Mouse (Mus musculus) megakaryocyte progenitor cell, adult 5-6 weeks (primary cell): ENCODE measurements around the gene Rnf40. TPM values are rescaled to one million over a fixed set of nuclear protein-coding genes. Genes with fewer than 3 reads are reported as not detected.

Source experiments
- ATAC-seq: replicated peaks from 2 replicates; pipeline ENCODE4 v1.8.0; 2016; ENCODE audit warnings: mild to moderate bottlenecking, moderate TSS enrichment, inconsistent platforms; ENCODE audit not compliant: poor library complexity
- total RNA-seq, 2 experiments: library from RNA; stranded (forward) in 1 of 2; stranded (reverse) in 1 of 2; fragments of 157-497, 149-512 nt in 1 of 2; fragments of 200-1000 nt in 1 of 2; gene quantifications; 2 replicates each; pipeline versions ENCODE4 v1.2.3 to v1.2.4; 2015 to 2017

The Rnf40 gene
- total RNA-seq, 2 experiments from 2014 or later = 11.7 to 36.9 TPM

- no peak for ATAC-seq
These were observed 60.1 kb downstream of the Rnf40 start for GRCm38 (mm10) chr7:127648516-127649201.

GRCm38 (mm10) chr7:127649206-127649605, 60.6 kb downstream of the Rnf40 start:
- no peak for ATAC-seq

- ATAC-seq = no peak
These were observed 63.1 kb downstream of the Rnf40 start for GRCm38 (mm10) chr7:127651624-127652023.

- 0 out of 2 replicates have a peak, but pooled peaks have one; percentile 17 for ATAC-seq
These were observed 63.5 kb downstream of the Rnf40 start for GRCm38 (mm10) chr7:127652050-127652449.

GRCm38 (mm10) chr7:127654318-127654717, 65.8 kb downstream of the Rnf40 start:
- no peak for ATAC-seq

Other genes with a start within 250 kb of the Rnf40 start
- gene Zfp768, start 243.2 kb upstream of the Rnf40 start, total RNA-seq (2015) = 2.3 and 3.2 TPM in 2 replicates
- 6.5 and 8.9 TPM in 2 replicates for gene Zfp768, start 243.2 kb upstream of the Rnf40 start, total RNA-seq (2017)
- 4.2 and 4.3 TPM in 2 replicates for gene Zfp747, start 212.7 kb upstream of the Rnf40 start, total RNA-seq (2015)
- gene Zfp747, start 212.7 kb upstream of the Rnf40 start, total RNA-seq (2017) = 7.4 and 9.2 TPM in 2 replicates
- gene 9130019O22Rik, start 201.6 kb upstream of the Rnf40 start, total RNA-seq (2015) = 1.5 and 2.1 TPM in 2 replicates
- gene 9130019O22Rik, start 201.6 kb upstream of the Rnf40 start, total RNA-seq (2017) = 4.2 and 6.5 TPM in 2 replicates
- gene E430018J23Rik, start 195.1 kb upstream of the Rnf40 start, total RNA-seq (2015) = 1.0 and 1.5 TPM in 2 replicates
- gene E430018J23Rik, start 195.1 kb upstream of the Rnf40 start, total RNA-seq (2017) = 2.3 and 4.8 TPM in 2 replicates
- 9.3 and 10.9 TPM in 2 replicates for gene Zfp764, start 181.9 kb upstream of the Rnf40 start, total RNA-seq (2015)
- gene Zfp764, start 181.9 kb upstream of the Rnf40 start, total RNA-seq (2017) = 9.9 and 12.4 TPM in 2 replicates
- 7.1 and 9.0 TPM in 2 replicates for gene Zfp688, start 166.7 kb upstream of the Rnf40 start, total RNA-seq (2015)
- 4.7 and 5.9 TPM in 2 replicates for gene Zfp688, start 166.7 kb upstream of the Rnf40 start, total RNA-seq (2017)
- 2.2 and 2.3 TPM in 2 replicates for gene Zfp689, start 139.6 kb upstream of the Rnf40 start, total RNA-seq (2015)
- 1.2 and 3.0 TPM in 2 replicates for gene Zfp689, start 139.6 kb upstream of the Rnf40 start, total RNA-seq (2017)
- 74.8 and 85.3 TPM in 2 replicates for gene Prr14, start 129.2 kb upstream of the Rnf40 start, total RNA-seq (2015)
- 22.6 and 27.2 TPM in 2 replicates for gene Prr14, start 129.2 kb upstream of the Rnf40 start, total RNA-seq (2017)
- 90.7 and 101 TPM in 2 replicates for gene Fbrs, start 109.6 kb upstream of the Rnf40 start, total RNA-seq (2015)
- 19.5 and 20.0 TPM in 2 replicates for gene Fbrs, start 109.6 kb upstream of the Rnf40 start, total RNA-seq (2017)
- gene Srcap, start 76.8 kb upstream of the Rnf40 start, total RNA-seq (2015) = 64.0 and 78.0 TPM in 2 replicates
- gene Srcap, start 76.8 kb upstream of the Rnf40 start, total RNA-seq (2017) = 20.6 and 24.1 TPM in 2 replicates
- gene Gm42715, start 69.2 kb upstream of the Rnf40 start, total RNA-seq (2015) = 26.3 and 26.8 TPM in 2 replicates
- 4.8 and 5.9 TPM in 2 replicates for gene Gm42715, start 69.2 kb upstream of the Rnf40 start, total RNA-seq (2017)
- 1.7 TPM in 1 of 2 replicates, not detected in the other for gene Tmem265, start 27.4 kb upstream of the Rnf40 start, total RNA-seq (2015)
- 2.3 and 2.5 TPM in 2 replicates for gene Tmem265, start 27.4 kb upstream of the Rnf40 start, total RNA-seq (2017)
- 27.1 and 32.3 TPM in 2 replicates for gene Phkg2, start 15.4 kb upstream of the Rnf40 start, total RNA-seq (2015)
- gene Phkg2, start 15.4 kb upstream of the Rnf40 start, total RNA-seq (2017) = 26.7 and 29.2 TPM in 2 replicates
- 1.8 and 2.2 TPM in 2 replicates for gene Ccdc189, start 172 bp upstream of the Rnf40 start, total RNA-seq (2015)
- gene Ccdc189, start 172 bp upstream of the Rnf40 start, total RNA-seq (2017) = 2.5 and 3.1 TPM in 2 replicates
- 5.4 and 8.4 TPM in 2 replicates for gene Zfp629, start 27.0 kb downstream of the Rnf40 start, total RNA-seq (2015)
- gene Zfp629, start 27.0 kb downstream of the Rnf40 start, total RNA-seq (2017) = 8.5 and 11.3 TPM in 2 replicates
- gene Bcl7c, start 120.2 kb downstream of the Rnf40 start, total RNA-seq (2015) = 61.1 and 63.4 TPM in 2 replicates
- 38.1 and 44.6 TPM in 2 replicates for gene Bcl7c, start 120.2 kb downstream of the Rnf40 start, total RNA-seq (2017)
- 0.83 and 1.8 TPM in 2 replicates for gene Ctf1, start 124.0 kb downstream of the Rnf40 start, total RNA-seq (2015)
- 0.42 and 1.9 TPM in 2 replicates for gene Ctf1, start 124.0 kb downstream of the Rnf40 start, total RNA-seq (2017)
- gene Ctf2, start 143.4 kb downstream of the Rnf40 start, total RNA-seq (2015) = not detected in 2 replicates
- not detected in 2 replicates for gene Ctf2, start 143.4 kb downstream of the Rnf40 start, total RNA-seq (2017)
- 5.6 and 5.7 TPM in 2 replicates for gene Fbxl19, start 155.8 kb downstream of the Rnf40 start, total RNA-seq (2015)
- 14.2 and 16.1 TPM in 2 replicates for gene Fbxl19, start 155.8 kb downstream of the Rnf40 start, total RNA-seq (2017)
- 26.7 and 32.1 TPM in 2 replicates for gene Orai3, start 181.0 kb downstream of the Rnf40 start, total RNA-seq (2015)
- gene Orai3, start 181.0 kb downstream of the Rnf40 start, total RNA-seq (2017) = 28.2 and 30.2 TPM in 2 replicates
- 54.7 and 67.2 TPM in 2 replicates for gene Setd1a, start 187.9 kb downstream of the Rnf40 start, total RNA-seq (2015)
- 9.7 and 13.6 TPM in 2 replicates for gene Setd1a, start 187.9 kb downstream of the Rnf40 start, total RNA-seq (2017)
- gene Gm49388, start 196.8 kb downstream of the Rnf40 start, total RNA-seq (2015) = not detected in 2 replicates
- not detected in 2 replicates for gene Gm49388, start 196.8 kb downstream of the Rnf40 start, total RNA-seq (2017)
- 20.2 and 31.3 TPM in 2 replicates for gene Hsd3b7, start 211.8 kb downstream of the Rnf40 start, total RNA-seq (2015)
- gene Hsd3b7, start 211.8 kb downstream of the Rnf40 start, total RNA-seq (2017) = 25.6 and 26.8 TPM in 2 replicates
- gene Stx4a, start 235.5 kb downstream of the Rnf40 start, total RNA-seq (2015) = 55.8 and 70.2 TPM in 2 replicates
- gene Stx4a, start 235.5 kb downstream of the Rnf40 start, total RNA-seq (2017) = 35.7 and 50.4 TPM in 2 replicates
- 0.12 and 1.5 TPM in 2 replicates for gene Stx1b, start 235.8 kb downstream of the Rnf40 start, total RNA-seq (2015)
- gene Stx1b, start 235.8 kb downstream of the Rnf40 start, total RNA-seq (2017) = 0.03 and 0.12 TPM in 2 replicates